Mouse (Mus musculus): ENCODE data around the gene Impdh2.

Gene Impdh2

DNA sequence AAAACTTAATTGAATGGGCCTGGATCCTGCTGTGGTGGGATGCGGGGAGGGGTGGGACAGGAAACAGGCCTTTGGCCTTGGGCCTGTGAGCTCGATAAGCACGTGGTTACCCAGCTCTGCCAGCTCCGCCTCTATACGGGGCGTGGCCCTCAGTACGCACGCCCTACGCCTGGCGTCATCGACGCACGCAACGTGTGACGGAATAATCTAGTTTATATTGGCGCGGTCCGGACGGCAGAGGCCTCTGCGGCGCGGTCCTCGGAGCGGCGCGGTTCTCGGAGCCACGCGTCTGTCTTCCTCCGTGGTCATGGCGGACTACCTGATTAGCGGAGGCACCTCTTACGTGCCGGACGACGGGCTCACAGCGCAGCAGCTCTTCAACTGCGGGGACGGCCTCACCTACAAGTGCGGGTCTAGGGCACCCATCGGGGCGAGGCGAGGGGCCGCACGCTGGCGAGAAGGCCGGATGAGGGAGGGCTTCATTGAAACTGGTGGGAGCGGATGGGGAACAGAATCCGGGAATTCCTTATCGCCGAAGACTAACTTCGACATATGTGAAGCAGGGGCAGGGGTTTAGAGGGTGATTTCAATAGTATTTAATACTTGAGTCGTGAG is at the start of gene Impdh2:
Impdh2 (plus strand) TSS at position 60 of the 615 bp plus-strand sequence.
- DNase-seq = peak; percentile 89

DNA sequence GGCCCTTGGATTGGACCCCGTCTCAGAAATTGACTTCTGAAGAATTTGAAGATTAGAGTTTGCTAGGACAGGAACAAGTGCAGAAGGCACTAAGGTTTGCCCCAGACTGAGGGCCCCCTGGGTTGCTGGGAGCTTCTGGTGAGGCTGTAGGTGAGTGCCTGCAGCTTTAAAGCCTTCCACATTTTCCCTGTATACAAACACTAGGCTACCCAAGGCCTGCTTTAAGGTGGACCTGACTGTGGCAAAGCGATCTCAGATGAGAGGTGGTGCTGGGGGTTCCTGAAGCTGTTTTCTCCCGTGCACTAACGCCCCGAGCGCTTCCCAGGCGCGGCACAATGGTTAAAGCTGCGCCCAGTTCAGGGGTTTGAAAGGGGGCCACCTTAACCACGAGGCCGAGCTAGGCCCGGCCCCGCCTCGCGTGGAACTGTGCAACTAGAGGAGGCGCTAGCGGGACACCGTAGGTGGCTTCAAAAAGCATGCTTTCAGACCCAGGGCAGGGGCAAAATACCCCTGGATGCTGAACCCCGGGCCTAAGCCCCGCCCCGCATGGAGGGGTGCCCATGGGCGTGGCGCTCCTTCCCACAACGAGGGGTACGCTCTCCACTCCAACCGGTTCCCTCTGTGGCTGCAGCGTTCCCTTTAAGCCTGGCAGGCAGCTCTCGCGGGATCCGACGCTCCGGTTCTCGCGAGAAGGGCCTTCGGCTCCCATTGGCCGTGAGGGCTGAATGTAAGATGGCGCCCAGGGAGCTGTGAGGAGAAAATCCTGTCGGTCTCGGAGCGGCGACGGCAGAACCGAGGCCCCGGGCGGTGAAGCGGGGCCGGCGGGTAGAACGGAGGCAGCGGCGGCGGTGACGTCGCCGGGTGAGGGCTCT is 43.5 kb upstream of the Impdh2 start, which contains the start of gene Qrich1:
Qrich1 (plus strand) TSS at position 427 of the 872 bp plus-strand sequence.
- DNase-seq = peak; percentile 94

- DNase-seq = peak; percentile 74
These were observed 42.7 kb upstream of the Impdh2 start for GRCm38 (mm10) chr9:108517253-108517930.

GRCm38 (mm10) chr9:108517931-108518332 is 42.2 kb upstream of the Impdh2 start:
- no peak for DNase-seq

- DNase-seq = no peak
These were observed 38.5 kb upstream of the Impdh2 start for GRCm38 (mm10) chr9:108521604-108522003.

DNA sequence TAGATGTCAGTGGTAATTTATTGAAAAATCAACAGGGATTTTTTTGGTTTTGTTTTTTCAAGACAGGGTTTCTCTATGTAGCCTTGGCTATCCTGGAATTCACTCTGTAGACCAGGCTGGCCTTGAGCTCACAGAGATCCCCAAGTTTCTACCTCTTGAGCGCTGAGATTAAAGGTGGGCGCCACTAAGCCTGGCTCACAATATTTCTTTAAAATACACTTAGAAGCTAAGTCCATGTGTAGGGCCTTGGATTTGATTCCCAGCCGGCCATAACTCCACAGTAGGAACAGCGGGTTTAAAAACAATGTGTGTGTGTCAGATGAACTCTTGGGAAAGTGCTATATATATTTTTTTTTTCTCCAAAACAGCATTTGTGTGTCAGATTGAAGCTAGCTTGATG is 36.7 kb upstream of the Impdh2 start:
- DNase-seq = no peak

DNA sequence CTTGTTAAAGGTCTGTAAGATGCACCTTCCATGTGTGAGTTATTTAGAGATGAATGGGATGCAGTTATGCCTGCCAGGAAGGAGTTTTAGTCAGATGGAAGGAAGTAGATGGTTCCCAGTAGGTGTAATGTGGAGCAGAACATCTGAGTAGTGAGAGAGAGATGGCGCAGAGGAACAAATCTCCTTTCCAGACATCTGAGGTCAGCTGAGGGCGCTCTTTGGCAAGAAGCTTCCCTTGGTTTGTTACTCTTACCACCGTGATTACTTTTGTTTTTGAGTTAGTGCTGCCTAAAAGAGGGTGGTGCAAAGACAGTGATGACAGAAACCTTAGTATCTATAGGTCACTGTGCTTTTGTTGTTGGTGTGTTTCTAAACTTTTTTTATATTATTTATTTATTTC is 34.7 kb upstream of the Impdh2 start:
- no peak for DNase-seq

- no peak for DNase-seq
These were observed 29.1 kb upstream of the Impdh2 start for GRCm38 (mm10) chr9:108530954-108531353.

DNA sequence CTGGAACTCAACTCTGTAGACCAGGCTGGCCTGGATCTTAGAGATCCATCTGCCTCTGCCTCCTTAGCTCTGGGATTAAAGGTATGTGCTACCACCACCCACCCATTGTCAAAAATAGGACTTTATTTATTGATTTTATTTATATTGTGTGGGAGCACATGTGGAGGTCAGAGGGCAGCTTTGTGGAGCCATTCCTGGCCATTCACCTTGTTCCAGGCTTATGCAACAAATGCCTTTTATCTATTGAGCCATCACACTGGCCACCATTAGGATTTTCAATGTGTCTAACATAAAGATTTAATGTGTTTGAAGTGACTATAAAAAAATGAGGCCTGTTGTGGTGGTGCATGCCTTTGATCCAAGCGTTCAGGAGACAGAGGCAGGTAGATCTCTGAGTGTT is 28.6 kb upstream of the Impdh2 start:
- DNase-seq = no peak

GRCm38 (mm10) chr9:108540846-108541245 is 19.2 kb upstream of the Impdh2 start:
- DNase-seq = no peak

DNA sequence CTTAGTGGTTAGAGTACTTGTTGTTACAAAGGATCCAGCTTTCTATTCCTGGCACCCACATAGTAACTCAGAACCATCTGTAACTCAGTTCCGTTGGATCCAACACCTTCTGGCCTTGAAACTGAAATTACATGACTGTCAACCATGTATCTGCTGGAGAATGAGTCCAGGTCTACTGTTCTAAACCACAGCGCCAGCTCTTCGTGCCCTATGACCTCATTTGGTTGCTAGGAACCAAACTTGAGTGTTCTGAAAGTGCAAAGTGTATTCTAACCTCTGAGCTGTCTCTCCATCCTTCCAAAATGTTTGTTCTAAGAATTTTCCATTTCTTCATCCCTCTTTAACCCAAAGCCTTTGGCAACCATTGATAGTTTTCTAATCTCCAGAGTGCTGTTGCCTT is 14.1 kb upstream of the Impdh2 start:
- no peak for DNase-seq

GRCm38 (mm10) chr9:108546875-108547274 is 13.2 kb upstream of the Impdh2 start:
- no peak for DNase-seq

DNA sequence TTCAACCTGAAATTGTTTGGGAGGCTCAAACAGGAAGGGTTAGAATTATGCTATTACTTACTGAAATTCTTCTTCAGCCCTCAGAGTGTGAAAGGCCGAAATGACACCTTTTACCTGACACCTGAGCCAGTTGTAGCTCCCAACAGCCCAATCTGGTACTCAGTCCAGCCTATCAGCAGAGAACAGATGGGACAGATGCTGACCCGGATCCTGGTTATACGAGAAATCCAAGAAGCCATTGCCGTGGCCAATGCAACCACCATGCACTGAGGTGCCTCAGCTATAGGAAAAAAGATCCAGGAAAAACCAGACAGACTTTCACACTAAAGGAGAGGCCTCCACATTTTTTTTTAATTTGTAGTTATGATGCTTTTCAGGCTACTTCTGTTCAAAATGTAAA is 917 bp upstream of the Impdh2 start:
- DNase-seq = no peak

DNA sequence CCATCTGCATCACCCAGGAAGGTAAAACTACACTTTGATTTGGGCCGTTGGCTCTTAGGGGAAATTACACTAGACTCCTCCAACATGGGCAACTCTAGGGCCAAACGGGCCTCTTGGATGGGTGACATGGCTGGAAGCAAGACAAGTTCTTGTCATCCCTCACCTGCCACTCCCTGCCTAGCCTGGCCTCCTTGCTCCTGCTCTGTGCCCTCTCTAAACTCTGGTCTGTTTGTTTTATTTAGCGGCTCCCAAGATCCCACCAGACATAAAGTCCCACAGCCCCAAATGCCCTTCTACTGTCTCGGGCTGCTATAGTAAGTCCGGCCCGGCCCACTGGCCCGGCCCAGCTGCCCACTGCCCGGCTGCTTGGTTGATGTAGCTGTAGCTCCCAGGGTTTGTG is 3.6 kb downstream of the Impdh2 start:
- no peak for DNase-seq

DNA sequence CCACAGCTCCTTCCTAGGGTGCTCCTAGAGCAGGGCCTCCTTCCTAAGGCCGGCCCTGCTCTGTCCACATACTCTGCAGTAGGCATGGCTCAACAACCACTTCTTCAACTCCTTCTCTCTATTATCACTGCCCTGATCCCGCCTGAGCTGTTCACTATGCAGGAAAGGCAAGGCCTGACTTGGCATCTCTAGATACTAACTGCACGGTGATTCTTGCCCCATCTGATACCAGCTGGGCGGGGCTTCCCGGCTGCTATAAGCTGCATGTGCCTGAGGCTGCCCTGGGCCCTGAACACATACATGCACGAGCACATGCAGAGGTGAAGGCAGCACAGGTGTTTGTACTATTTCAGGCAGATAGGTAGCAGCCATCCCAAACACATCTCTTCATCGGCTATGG is 4.0 kb downstream of the Impdh2 start:
- no peak for DNase-seq

- DNase-seq = no peak
These were observed 6.1 kb downstream of the Impdh2 start for GRCm38 (mm10) chr9:108565881-108566814.

DNA sequence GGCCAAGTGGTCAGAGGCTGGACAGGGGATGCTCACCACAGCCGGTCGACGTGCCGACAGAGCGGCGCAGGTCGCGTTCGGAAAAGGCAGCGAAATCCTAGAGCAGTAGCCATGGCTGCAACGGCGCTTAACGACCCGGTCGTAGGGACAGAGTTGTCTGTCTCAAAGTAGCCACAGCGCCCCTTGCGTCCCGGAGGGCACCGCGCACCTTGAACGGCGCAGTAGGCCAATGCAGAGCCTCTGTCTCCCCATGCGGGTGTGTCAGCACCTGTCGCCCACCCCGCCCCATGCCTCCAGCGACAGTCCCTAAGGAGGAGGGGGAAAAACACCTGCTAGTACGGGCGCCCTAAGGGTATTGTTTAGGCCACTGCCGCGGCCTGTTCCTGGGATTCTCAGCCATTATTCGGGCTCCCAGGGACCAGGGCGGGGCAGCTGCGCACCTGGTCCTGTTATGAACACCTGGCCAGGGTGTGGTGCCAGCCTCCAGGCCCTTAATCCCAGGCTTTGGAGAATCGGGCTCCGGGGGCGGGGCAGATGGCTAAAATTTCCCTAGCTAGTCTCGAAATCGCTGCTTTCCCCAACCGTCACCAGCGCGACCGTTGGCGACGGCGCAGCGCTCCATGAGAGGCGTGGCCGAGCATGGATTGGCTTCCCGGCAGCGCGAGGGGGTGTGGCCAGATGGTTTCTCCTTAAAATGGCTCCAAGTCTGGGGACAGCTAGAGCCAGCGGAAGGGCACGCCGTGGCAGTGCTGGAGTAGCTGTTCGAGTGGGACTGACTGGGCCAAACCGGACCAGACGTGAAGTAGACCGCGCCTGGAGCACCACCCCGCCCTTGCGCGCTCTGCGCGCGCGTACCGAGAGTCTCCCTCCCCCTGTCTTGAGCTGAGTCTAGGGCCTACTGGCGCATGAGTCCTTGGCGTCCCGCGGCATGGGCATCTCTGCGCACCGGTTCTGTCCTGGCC is 7.0 kb downstream of the Impdh2 start, which contains the start of gene Ndufaf3:
Ndufaf3 (minus strand) TSS at position 620 of the 962 bp plus-strand sequence.
- DNase-seq = peak; percentile 94

GRCm38 (mm10) chr9:108567931-108568419 is 7.9 kb downstream of the Impdh2 start:
- no peak for DNase-seq

- no peak for DNase-seq
These were observed 8.4 kb downstream of the Impdh2 start for GRCm38 (mm10) chr9:108568511-108568921.

DNA sequence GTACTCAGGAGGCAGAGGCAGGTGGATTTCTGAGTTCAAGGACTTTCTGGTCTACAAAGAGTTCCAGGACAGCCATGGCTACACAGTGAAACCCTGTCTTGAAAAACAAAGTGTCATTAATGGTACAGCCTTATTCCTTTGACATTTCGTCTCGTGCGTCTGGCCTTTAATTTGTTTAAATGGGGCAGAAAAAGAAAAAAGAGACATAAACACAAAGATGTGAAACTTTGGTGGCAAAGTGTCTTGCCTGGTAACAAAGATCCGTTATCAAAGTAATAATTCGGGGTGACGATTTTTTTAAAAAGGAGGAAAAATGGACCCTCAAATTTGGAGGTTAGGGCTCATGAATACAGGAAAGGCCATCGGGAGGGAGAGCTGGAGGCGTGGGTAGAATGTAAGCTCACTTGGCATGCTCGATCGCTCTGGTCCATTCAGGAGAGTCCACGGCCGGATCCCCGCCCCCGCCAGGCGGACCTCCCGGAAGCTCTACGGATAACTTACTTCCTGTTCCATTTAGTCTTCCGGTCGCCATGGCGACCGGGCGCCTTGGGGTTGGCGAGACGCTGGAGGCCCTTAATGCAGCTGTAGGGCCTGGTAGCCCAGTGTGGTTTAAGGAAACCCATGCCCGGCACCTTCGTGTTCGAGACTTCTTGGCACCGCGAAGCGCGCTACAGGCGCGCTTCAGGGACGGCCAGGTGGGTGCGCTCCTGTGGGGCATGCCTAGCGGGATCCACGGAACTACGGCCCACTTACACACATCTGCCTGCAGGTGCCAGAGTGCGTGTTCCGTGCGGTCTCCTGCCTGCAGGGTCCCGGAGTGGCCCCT is 9.5 kb downstream of the Impdh2 start, which contains the start of gene Dalrd3:
Dalrd3 (plus strand) TSS at position 506 of the 826 bp plus-strand sequence.
- DNase-seq = peak; percentile 85
